Mouse (Mus musculus) limb, embryonic 12.5 days (tissue): Measurements from ENCODE around the gene Apol7b. TPM values are rescaled to one million over a fixed set of nuclear protein-coding genes. Genes with fewer than 3 reads are reported as not detected.
"Not testable (repeated sequence)": the region's sequence is repeated elsewhere in the genome, so short reads cannot be mapped to it uniquely, and the experiment has no call there.

Experiments
- ATAC-seq: fragments of 200-750 bp; cut with Nextera tagmentation; 2 replicates; pipeline ENCODE4 v1.8.0; 2017; ENCODE audit warnings: low read depth, moderate TSS enrichment; ENCODE audit not compliant: insufficient number of reproducible peaks, insufficient read depth, low FRiP score, low TSS enrichment
- H3K27ac ChIP-seq: fragments of 300-500 bp; sonication (generic); 2 replicates; pipeline ENCODE4 v1.5.1; 2016; ENCODE audit warnings: mild to moderate bottlenecking, moderate library complexity
- H3K27me3 ChIP-seq: fragments of 300-500 bp; sonication (generic); 2 replicates; pipeline ENCODE4 v1.6.1; 2016; ENCODE audit warnings: mild to moderate bottlenecking, moderate library complexity
- H3K36me3 ChIP-seq: fragments of 300-500 bp; sonication (generic); 2 replicates; pipeline ENCODE4 v1.6.1; 2016; ENCODE audit warnings: mild to moderate bottlenecking, moderate library complexity
- H3K4me1 ChIP-seq: fragments of 300-500 bp; sonication (generic); replicated peaks from 2 replicates; pipeline ENCODE4 v1.6.1; 2016
- H3K4me2 ChIP-seq: fragments of 300-500 bp; sonication (generic); 2 replicates; pipeline ENCODE4 v1.6.1; 2016; ENCODE audit warnings: mild to moderate bottlenecking, moderate library complexity
- H3K4me3 ChIP-seq: fragments of 300-500 bp; sonication (generic); replicated peaks from 2 replicates; pipeline ENCODE4 v1.5.1; 2016; ENCODE audit warnings: mild to moderate bottlenecking
- H3K9ac ChIP-seq: fragments of 300-500 bp; sonication (generic); replicated peaks from 2 replicates; pipeline ENCODE4 v1.6.1; 2016; ENCODE audit warnings: mild to moderate bottlenecking, moderate library complexity
- H3K9me3 ChIP-seq: fragments of 300-500 bp; sonication (generic); 2 replicates; pipeline ENCODE4 v1.6.1; 2016; ENCODE audit warnings: mild to moderate bottlenecking, moderate library complexity
- WGBS: fragments of 180-500 bp; shearing (Covaris S2); methylation state at CpG from one replicate; pipeline ENCODE4 v1.1.7; 2016; 5-methylcytosine and 5-hydroxymethylcytosine counted together
- polyA plus RNA-seq: library from polyadenylated mRNA; unstranded; fragments of >200 nt; fragmentation: Nextera tagmentation; extraction: Ambion mirVana; gene quantifications from 2 replicates; pipeline ENCODE4 v1.2.1, GENCODE M21; 2016

Apol7b gene
- not detected in 2 replicates for polyA plus RNA-seq

DNA sequence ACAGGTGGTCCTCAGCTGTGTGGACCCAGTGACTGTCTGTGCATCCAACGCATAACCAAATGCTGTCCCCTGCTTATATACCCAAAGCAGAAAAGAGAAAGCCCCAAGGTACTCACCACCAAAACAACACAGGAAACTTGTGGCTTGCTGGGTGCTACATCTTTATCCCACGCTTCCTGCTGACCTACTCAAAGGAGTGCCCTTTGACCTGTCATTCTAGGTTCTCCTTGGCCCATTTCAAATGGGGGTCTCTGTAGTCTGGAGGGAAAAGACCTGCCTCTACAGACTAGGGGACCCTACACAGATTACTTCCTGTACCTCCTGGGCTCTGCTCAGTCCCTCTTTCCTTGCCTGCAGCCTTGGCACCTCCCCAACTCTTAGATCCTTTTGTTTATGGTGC lies at the start of gene Apol7b:
Gene Apol7b (minus strand): TSS at position 101 of the 400 bp plus-strand sequence.
- WGBS: 90% methylated on average over 2 of the region's 2 CpGs
- not testable (repeated sequence) for ATAC-seq, H3K36me3 ChIP-seq, H3K27ac ChIP-seq, H3K9me3 ChIP-seq, H3K4me2 ChIP-seq, H3K4me3 ChIP-seq, H3K27me3 ChIP-seq, H3K4me1 ChIP-seq, H3K9ac ChIP-seq

DNA sequence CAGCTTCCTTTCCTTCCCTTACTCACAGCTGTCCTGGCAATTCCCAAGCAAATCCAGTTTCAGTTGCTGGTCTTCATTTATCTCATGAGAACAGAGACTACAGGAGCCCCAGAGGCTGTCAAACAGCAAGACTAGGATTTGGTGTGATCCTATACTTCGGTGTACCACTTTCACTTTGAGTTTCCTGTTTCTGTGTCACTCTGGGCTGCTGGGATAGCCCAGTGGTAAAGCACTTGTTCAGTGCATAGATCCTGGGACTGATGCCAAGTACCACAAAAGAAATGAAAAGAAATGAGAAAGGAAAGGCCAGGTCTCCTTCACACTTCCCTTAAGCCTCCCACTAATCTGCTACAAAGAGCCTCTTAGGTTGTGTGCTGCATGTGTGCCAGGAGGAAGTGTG lies 47.4 kb upstream of the Apol7b start:
- not testable (repeated sequence) for H3K4me3 ChIP-seq, H3K4me1 ChIP-seq, H3K36me3 ChIP-seq, H3K27ac ChIP-seq, H3K4me2 ChIP-seq, ATAC-seq, H3K9ac ChIP-seq, H3K9me3 ChIP-seq, H3K27me3 ChIP-seq
- 77% methylated on average over 1 of the region's 1 CpGs for WGBS

DNA sequence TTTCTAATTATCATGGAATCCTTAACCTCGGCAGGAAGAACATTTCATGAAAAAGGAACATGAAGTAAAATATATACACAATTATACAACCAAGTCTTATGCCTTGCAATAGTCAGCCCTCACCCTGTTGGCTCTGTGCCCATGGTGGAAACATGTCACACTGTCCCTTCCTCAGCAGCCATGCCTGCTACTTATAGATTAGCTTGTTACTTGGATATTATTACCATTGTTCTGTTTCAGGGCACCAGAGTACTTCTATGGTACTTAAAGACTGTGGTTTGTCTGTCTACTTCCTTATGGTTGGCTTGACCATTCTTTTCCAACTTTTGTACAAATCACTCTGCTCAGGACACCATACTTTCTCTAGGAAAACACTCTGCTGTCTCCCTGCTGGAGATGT lies 45.9 kb upstream of the Apol7b start:
- no CpG with 5 or more reads among the region's 1 CpGs for WGBS
- H3K9ac ChIP-seq, ATAC-seq, H3K4me1 ChIP-seq, H3K27ac ChIP-seq, H3K27me3 ChIP-seq, H3K36me3 ChIP-seq, H3K4me2 ChIP-seq, H3K4me3 ChIP-seq, H3K9me3 ChIP-seq: not testable (repeated sequence)

DNA sequence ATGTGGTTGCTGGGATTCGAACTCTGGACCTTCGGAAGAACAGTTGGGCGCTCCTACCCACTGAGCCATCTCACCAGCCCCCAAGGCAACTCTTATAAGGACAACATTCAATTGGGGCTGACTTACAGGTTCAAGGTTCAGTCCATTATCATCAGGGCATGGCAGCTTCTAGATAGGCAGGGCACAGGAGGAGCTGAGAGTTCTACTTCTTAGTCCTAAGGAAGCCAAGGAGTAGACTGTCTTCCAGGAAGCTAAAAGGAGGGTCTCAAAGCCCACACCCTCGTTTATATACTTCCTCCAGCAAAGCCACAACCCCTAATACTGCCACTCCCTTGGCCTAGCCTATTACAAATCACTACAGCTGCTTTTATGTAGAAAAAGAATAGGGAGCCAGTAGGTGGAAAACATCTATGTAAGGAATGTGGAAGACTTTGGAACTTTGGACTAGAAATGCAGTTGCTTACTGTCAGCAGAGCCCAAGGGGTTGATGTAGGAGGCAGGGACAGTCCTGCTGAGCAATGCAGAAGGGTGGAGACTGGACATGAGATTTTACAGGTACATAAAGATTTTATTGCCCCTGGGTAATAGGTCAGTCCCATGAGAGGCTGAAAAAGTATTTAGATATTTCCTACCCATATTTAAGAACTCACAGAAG lies 35.0 kb upstream of the Apol7b start:
- no peak for ATAC-seq
- Histone ChIP-seq H3K27ac (no peak overlapping the region), H3K27me3 (peaks cover 4% of the 10 kb centered on the region; the same call in 1 of the 2 replicates), H3K9me3 (no peaks in the 10 kb centered on the region), H3K4me3 (no peak overlapping the region), H3K36me3 (no peaks in the 10 kb centered on the region), H3K9ac (no peak overlapping the region), H3K4me1 (0 out of 2 replicates have a peak, but pooled peaks cover 3% of the 10 kb centered on the region), H3K4me2 (no peak overlapping the region)
- 79% methylated on average over 4 of the region's 4 CpGs for WGBS

DNA sequence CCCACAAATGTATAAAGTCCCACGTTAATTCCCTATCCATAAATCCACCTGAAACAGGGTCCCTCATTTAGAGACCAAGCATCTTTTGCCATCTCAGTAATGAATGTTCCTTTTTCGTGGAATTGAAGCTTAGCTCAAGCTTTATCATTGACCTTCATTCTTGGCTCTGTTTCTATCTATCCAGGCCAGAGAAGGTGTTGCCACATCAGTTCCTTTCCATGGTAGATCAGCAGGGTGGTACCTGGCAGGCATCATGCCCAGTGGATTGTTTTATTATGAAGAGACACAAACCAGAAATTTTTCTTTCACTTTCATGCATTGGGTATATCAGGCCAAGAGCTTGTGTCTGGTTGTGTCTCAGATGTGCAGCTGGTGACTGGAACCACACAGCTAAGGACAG lies 29.4 kb upstream of the Apol7b start, which contains the start of gene Apol10a:
Gene Apol10a (plus strand): TSS at position 355 of the 400 bp plus-strand sequence.
- WGBS: 81% methylated on average over 2 of the region's 2 CpGs
- H3K9ac ChIP-seq, ATAC-seq, H3K4me3 ChIP-seq, H3K4me2 ChIP-seq, H3K27me3 ChIP-seq, H3K36me3 ChIP-seq, H3K27ac ChIP-seq, H3K4me1 ChIP-seq, H3K9me3 ChIP-seq: not testable (repeated sequence)

DNA sequence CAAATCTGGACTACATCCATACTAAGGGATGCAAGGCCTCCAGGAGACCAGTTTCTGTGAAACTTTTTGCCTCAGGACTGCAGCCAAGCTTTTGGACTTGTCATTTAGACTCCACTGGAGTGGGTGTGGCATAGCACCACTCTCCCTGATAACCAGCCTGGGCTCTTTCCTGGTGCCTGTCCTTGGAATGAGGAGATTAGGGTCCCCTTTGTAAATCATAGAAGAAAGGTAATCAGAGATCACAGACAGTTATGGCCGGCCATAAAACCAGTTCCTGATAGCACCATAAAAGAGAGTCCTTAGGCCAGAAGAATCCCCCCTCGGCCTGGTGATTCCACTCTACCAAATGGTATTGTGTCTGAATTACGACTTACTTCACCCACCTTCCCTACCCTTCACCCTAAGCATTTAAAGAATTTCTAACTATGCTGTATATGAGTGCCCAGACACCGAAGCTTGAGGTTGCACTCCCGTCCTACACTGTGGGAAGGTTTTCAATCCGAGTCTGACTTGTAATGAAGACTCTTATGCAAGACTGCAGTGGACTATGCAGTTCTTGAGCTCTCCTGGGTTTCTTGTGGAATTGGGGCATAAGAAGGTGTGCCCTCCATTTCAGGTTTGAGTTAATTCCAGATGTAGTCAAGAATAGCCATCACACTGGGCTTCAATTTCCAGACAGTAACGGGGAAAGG lies 27.6 kb upstream of the Apol7b start:
- WGBS: 36% methylated on average over 7 of the region's 7 CpGs
- not testable (repeated sequence) for H3K4me3 ChIP-seq, H3K27me3 ChIP-seq, H3K4me1 ChIP-seq, H3K9me3 ChIP-seq, ATAC-seq, H3K27ac ChIP-seq, H3K4me2 ChIP-seq, H3K9ac ChIP-seq, H3K36me3 ChIP-seq

DNA sequence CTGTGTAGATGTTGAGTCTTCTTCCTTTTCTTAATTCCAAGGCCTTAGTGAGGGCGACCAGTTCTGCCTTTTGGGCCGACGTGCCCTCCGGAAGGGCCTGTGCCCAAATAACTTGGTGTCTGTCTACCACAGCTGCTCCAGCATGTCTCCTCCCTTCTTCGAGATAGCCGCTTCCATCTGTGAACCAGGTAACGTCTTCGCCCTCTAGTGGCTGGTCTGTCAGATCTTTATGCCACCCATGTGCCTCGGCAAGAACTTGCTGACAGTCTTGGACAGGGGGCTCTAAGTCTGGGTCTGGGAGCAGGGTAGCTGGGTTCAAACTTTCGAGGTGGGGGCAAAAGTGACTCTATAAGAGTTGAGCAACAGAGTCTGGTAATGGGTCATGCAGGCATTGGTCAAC lies 2.6 kb upstream of the Apol7b start:
- 49% methylated on average over 10 of the region's 10 CpGs for WGBS
- not testable (repeated sequence) for ATAC-seq

DNA sequence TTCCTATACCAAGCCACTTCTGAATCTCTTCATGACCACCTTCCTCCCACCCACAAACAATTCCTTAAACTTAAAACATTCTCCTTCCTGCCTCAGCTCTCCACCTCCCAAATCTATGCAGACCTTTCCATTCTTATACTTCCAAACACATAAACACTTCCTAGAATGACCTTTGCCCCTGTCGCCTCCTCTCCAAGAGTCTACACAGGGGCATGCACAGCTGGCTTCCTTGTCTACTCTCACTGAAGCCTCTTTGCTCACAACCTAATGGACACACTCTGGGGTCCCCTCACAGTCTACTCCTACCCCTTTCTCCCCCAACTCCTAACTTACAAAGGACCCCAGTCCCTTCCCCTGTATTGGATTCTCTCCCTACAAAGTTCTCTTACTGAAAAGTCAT lies 1.6 kb downstream of the Apol7b start:
- not testable (repeated sequence) for H3K4me3 ChIP-seq, H3K9ac ChIP-seq, H3K9me3 ChIP-seq, H3K27me3 ChIP-seq, H3K4me1 ChIP-seq, H3K36me3 ChIP-seq, H3K27ac ChIP-seq, H3K4me2 ChIP-seq, ATAC-seq
- 82% methylated on average over 1 of the region's 1 CpGs for WGBS

More for the DNA sequence above, 2.6 kb upstream of the Apol7b start:
- H3K4me2 ChIP-seq, H3K4me1 ChIP-seq, H3K27me3 ChIP-seq, H3K27ac ChIP-seq, H3K36me3 ChIP-seq, H3K9me3 ChIP-seq, H3K4me3 ChIP-seq, H3K9ac ChIP-seq: not testable (repeated sequence)

DNA sequence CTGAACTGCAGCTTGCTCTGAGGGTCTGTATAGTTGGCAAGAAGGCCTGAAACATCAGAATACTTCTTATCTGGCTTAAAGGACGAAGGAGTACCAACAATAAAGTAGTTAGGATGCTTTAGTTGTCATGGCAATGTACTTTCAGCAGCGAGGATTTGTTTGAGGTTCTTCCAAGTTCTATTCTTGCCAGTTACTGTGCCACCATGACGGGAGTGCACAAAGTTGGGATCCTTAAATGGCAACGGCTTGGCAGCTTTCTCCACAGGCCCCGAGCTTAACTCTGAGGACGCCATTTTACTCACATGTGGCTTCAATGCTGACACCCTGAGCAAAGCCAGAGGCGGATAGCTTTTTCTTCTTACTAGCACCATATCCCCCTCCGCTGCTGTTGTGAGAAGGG lies 2.5 kb downstream of the Apol7b start:
- not testable (repeated sequence) for H3K4me1 ChIP-seq, H3K27ac ChIP-seq, H3K9ac ChIP-seq, H3K4me2 ChIP-seq, H3K36me3 ChIP-seq, H3K4me3 ChIP-seq, H3K27me3 ChIP-seq, ATAC-seq, H3K9me3 ChIP-seq
- 83% methylated on average over 8 of the region's 8 CpGs for WGBS

DNA sequence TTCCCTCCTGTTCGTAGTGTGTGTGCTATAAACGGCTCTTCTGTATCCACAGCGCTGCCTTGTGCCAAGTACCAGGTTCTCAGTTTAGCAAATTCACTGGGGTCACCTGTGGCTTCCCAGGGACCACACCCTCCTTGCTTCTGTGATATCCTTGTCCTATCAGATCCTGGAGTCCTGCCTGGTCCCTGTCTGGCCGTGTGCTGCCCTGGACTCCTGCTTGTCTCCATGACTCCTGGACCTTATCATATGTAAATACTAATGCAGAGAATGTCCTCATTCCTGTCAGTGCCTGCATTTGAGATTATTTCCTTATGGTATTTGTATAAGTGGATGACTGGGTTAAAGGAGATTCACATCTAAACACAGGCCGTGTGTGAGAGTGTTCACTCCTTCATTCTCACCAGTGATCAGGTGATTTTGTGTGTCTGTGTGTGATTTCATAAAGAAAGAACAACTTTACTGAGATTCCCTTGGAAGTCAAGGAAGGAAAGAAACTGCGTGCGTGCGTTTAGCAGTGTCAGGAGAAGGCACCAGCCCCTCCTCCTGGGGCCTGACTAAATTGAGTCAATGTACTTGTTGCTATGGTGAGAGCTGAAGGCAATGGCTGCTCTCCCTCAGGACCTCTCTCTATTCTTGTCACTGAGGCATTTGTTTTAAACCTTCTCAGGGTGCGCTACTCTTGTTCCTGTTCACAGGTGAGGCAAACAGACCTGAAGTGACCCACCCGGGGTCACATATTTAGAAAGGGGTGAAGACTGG lies 18.4 kb downstream of the Apol7b start:
- not testable (repeated sequence) for H3K4me1 ChIP-seq, ATAC-seq, H3K4me3 ChIP-seq, H3K9me3 ChIP-seq, H3K27me3 ChIP-seq, H3K9ac ChIP-seq, H3K27ac ChIP-seq, H3K36me3 ChIP-seq, H3K4me2 ChIP-seq
- 80% methylated on average over 9 of the region's 10 CpGs for WGBS

DNA sequence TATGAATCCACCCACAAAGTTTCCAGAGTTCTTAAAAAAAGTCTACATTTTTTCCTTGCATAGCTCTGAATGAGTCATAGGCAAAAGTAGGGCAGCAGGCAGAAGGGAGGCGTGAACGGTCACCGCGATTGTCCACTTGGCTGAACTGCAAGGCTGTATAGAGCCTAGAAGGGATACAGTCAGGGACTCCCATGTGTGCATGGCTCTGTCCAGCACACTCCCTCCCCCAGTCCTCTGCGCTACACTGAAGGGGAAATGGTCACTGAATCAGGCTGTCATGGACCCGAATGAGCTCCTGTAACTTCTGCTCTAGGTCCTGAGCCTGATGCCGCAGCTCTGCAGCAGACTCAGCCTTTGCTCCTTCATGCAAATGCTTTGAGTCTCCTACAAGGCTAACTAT lies 24.4 kb downstream of the Apol7b start:
- H3K4me3 ChIP-seq, ATAC-seq, H3K9me3 ChIP-seq, H3K27ac ChIP-seq, H3K4me2 ChIP-seq, H3K27me3 ChIP-seq, H3K4me1 ChIP-seq, H3K9ac ChIP-seq, H3K36me3 ChIP-seq: not testable (repeated sequence)
- WGBS: 82% methylated on average over 3 of the region's 7 CpGs
